Mouse (Mus musculus) olfactory bulb, adult 2 months (tissue): ENCODE results near the gene Asxl1.

ENCODE experiments used
- CTCF ChIP-seq: fragments of 200-500 bp; IDR thresholded peaks from 2 replicates; pipeline ENCODE4 v1.5.1; 2012; ENCODE audit warnings: low read depth, mild to moderate bottlenecking, low read length, moderate library complexity; ENCODE audit not compliant: insufficient read depth
- POLR2A ChIP-seq: fragments of 200-500 bp; IDR thresholded peaks from 2 replicates; pipeline ENCODE4 v1.6.1; 2012; ENCODE audit warnings: mild to moderate bottlenecking, low read depth, low read length, moderate library complexity; ENCODE audit not compliant: insufficient read depth

DNA sequence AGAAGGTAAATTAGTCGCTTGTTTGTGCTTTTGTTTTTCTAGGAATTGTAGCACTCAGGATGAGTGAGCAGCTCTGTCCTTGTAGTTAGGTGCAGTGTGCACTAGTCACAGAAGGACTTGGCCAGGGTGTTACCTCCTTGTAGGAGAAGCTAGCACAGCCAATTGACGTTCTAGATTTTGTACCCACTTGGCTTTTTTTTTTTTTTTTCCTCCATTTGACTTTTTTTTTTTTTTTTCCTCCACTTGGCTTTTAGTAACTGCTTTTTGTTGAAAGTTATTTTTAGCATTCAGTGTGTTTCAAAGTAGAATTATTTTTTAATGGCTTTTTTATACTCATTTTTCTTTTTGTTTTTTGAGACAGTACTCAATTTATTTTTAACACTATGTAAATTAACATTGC lies 9.0 kb downstream of the Asxl1 start:
- no peak for TF ChIP-seq POLR2A
- no peak for TF ChIP-seq CTCF
